Mouse (Mus musculus) T-cell, adult 2 months (primary cell): ENCODE data around the gene Tmcc2.

Source experiments
- DNase-seq: peaks from one replicate; pipeline ENCODE4 v3.0.0; 2022; ENCODE audit warnings: low spot score

The Tmcc2 gene

GRCm38 (mm10) chr1:132390691-132391579 lies at the start of gene Tmcc2:
Gene Tmcc2 (minus strand): TSS chr1:132391281.
- no peak for DNase-seq

GRCm38 (mm10) chr1:132437389-132437788 lies 46.3 kb upstream of the Tmcc2 start:
- no peak for DNase-seq

- no peak for DNase-seq
Measured at GRCm38 (mm10) chr1:132436960-132437359, 45.9 kb upstream of the Tmcc2 start.

GRCm38 (mm10) chr1:132436320-132436958 lies 45.4 kb upstream of the Tmcc2 start:
- no peak for DNase-seq

GRCm38 (mm10) chr1:132434032-132434431 lies 43.0 kb upstream of the Tmcc2 start:
- no peak for DNase-seq

- no peak for DNase-seq
Measured at GRCm38 (mm10) chr1:132433349-132433748, 42.3 kb upstream of the Tmcc2 start.

GRCm38 (mm10) chr1:132431716-132432115 lies 40.6 kb upstream of the Tmcc2 start:
- DNase-seq = no peak

GRCm38 (mm10) chr1:132430818-132431217 lies 39.7 kb upstream of the Tmcc2 start:
- DNase-seq = no peak

- no peak for DNase-seq
Measured at GRCm38 (mm10) chr1:132425600-132425999, 34.5 kb upstream of the Tmcc2 start.

- DNase-seq = no peak
Measured at GRCm38 (mm10) chr1:132422912-132423696, 32.0 kb upstream of the Tmcc2 start.

GRCm38 (mm10) chr1:132420662-132421061 lies 29.6 kb upstream of the Tmcc2 start:
- DNase-seq = no peak

GRCm38 (mm10) chr1:132420206-132420605 lies 29.1 kb upstream of the Tmcc2 start:
- DNase-seq = no peak

GRCm38 (mm10) chr1:132417319-132418251 lies 26.5 kb upstream of the Tmcc2 start, which contains the start of gene Dstyk:
Gene Dstyk (plus strand): TSS chr1:132417555.
- DNase-seq = peak; percentile 86

GRCm38 (mm10) chr1:132416943-132417290 lies 25.8 kb upstream of the Tmcc2 start:
- DNase-seq = no peak

GRCm38 (mm10) chr1:132416244-132416942 lies 25.3 kb upstream of the Tmcc2 start:
- DNase-seq = no peak

- no peak for DNase-seq
Measured at GRCm38 (mm10) chr1:132410657-132411056, 19.6 kb upstream of the Tmcc2 start.

- DNase-seq = no peak
Measured at GRCm38 (mm10) chr1:132401843-132402242, 10.8 kb upstream of the Tmcc2 start.

GRCm38 (mm10) chr1:132400538-132400937 lies 9.5 kb upstream of the Tmcc2 start:
- DNase-seq = no peak

- DNase-seq = no peak
Measured at GRCm38 (mm10) chr1:132396705-132397104, 5.6 kb upstream of the Tmcc2 start.

- DNase-seq = no peak
Measured at GRCm38 (mm10) chr1:132392872-132393271, 1.8 kb upstream of the Tmcc2 start.

- no peak for DNase-seq
Measured at GRCm38 (mm10) chr1:132391580-132392022, 520 bp upstream of the Tmcc2 start.
